ENCODE assay signal across 23 mouse cellular contexts in genomic region chr5:20997555-20997954, GRCm38 (mm10). TPM values are rescaled to one million over a fixed set of nuclear protein-coding genes. Genes with fewer than 3 reads are reported as not detected.
DNase-seq lines count a peak whose midpoint lies in the region; ATAC-seq and TF ChIP-seq lines count a peak whose summit lies in the region.
"Had no signal": no experiment of that assay in that cellular context is flagged by ENCODE, and none has a peak within 500 bp of the region (broad histone marks: within the 10 kb centered on the region; RNA-seq: fewer than 3 reads in every experiment).

No protein-coding gene starts in this region.

- peaks cover 90% of the 10 kb centered on the region for H3K36me3 ChIP-seq in liver, embryonic 12.5 days
- H3K36me3 ChIP-seq in liver, postnatal 0 days (replicated peaks; ENCODE audit: insufficient read depth, low read length): peaks cover 57% of the 10 kb centered on the region
- H3K36me3 ChIP-seq in liver, embryonic 16.5 days (ENCODE audit: control insufficient read depth, insufficient read depth): peaks cover 43% of the 10 kb centered on the region

- DNase-seq in liver, postnatal 0 days: no peak
- no peak for DNase-seq in thymus, postnatal 14 days
- no peak for DNase-seq in embryo, embryonic 9.5 days (ENCODE audit: extremely low spot score)
- DNase-seq: adrenal gland, adult 2 months; adrenal gland, postnatal 25 days; cerebellum, adult 11 months; cerebellum, adult 8-10 months; cerebellum, postnatal 25 days; gastrocnemius, postnatal 36 days; heart, adult 18-20 months; heart, postnatal 10 days; heart, postnatal 4 days had no signal

- TF ChIP-seq EP300 in liver, postnatal 0 days (IDR thresholded peaks at IDR 0.05; ENCODE audit: low read depth): no peak

- 53% methylated on average over 6 of the region's 6 CpGs for WGBS in liver, embryonic 12.5 days (ENCODE audit: insufficient replicate concordance)
- WGBS in liver, postnatal 0 days (ENCODE audit: insufficient replicate concordance): 74% methylated on average over 6 of the region's 6 CpGs
- 49% methylated on average over 6 of the region's 6 CpGs for WGBS in liver, embryonic 16.5 days (ENCODE audit: insufficient replicate concordance)

- no peak overlapping the region for H3K4me2 ChIP-seq in liver, embryonic 12.5 days
- no peak overlapping the region for H3K4me2 ChIP-seq in liver, postnatal 0 days (ENCODE audit: low read depth, low read length)
- no peak overlapping the region for H3K4me2 ChIP-seq in liver, embryonic 16.5 days (ENCODE audit: low read depth, low read length)
- H3K4me2 ChIP-seq: embryonic facial prominence, embryonic 13.5 days; hindbrain, embryonic 12.5 days had no signal

- H3K4me3 ChIP-seq in liver, embryonic 12.5 days: no peak overlapping the region
- H3K4me3 ChIP-seq in liver, postnatal 0 days (ENCODE audit: low read depth, low read length): no peak overlapping the region
- no peak overlapping the region for H3K4me3 ChIP-seq in liver, embryonic 16.5 days (ENCODE audit: low read depth, low read length)
- H3K4me3 ChIP-seq: embryonic facial prominence, embryonic 13.5 days; heart, embryonic 10.5 days; hindbrain, embryonic 12.5 days had no signal

- H3K27me3 ChIP-seq in liver, embryonic 12.5 days (replicated peaks): no peaks in the 10 kb centered on the region
- H3K27me3 ChIP-seq in liver, postnatal 0 days (ENCODE audit: insufficient read depth, low read length): no peaks in the 10 kb centered on the region
- H3K27me3 ChIP-seq in liver, embryonic 16.5 days (ENCODE audit: control insufficient read depth, insufficient read depth, low read depth, low read length): no peaks in the 10 kb centered on the region
- H3K27me3 ChIP-seq: embryonic facial prominence, embryonic 13.5 days; hindbrain, embryonic 12.5 days; Patski had no signal

- ATAC-seq in liver, embryonic 12.5 days: peak; percentile 60; the same call in 1 of the 2 replicates
- no peak for ATAC-seq in liver, postnatal 0 days
- ATAC-seq in erythroid progenitor cell, adult 5-6 weeks (replicated peaks; ENCODE audit: low FRiP score, poor library complexity, severe bottlenecking): 0 out of 2 replicates have a peak, but pooled peaks have one; percentile 20
- peak; percentile 45 for ATAC-seq in liver, embryonic 16.5 days (ENCODE audit: low read depth)
- no peak for ATAC-seq in granulocyte monocyte progenitor cell, adult 5-6 weeks (replicated peaks; ENCODE audit: poor library complexity, severe bottlenecking)
- ATAC-seq: activated CD4-positive, CD25-positive, alpha-beta regulatory T cell, adult 4 months; forebrain, embryonic 14.5 days; hindbrain, postnatal 0 days; Patski had no signal

- H3K9ac ChIP-seq in liver, embryonic 12.5 days: no peak overlapping the region
- H3K9ac ChIP-seq in liver, postnatal 0 days (replicated peaks): no peak overlapping the region
- H3K9ac ChIP-seq in liver, embryonic 16.5 days (ENCODE audit: low read depth, low read length): no peak overlapping the region
- H3K9ac ChIP-seq: embryonic facial prominence, embryonic 13.5 days; hindbrain, embryonic 12.5 days had no signal

- H3K4me1 ChIP-seq in liver, embryonic 12.5 days: peaks cover 29% of the 10 kb centered on the region
- H3K4me1 ChIP-seq in liver, postnatal 0 days (ENCODE audit: insufficient read depth): no peaks in the 10 kb centered on the region
- H3K4me1 ChIP-seq in liver, embryonic 16.5 days (ENCODE audit: control insufficient read depth, low read depth, low read length): peaks cover 11% of the 10 kb centered on the region; the same call in 1 of the 2 replicates
- H3K4me1 ChIP-seq: embryonic facial prominence, embryonic 13.5 days; heart, embryonic 10.5 days; hindbrain, embryonic 12.5 days had no signal

- peak overlapping the region; percentile 25 for H3K27ac ChIP-seq in liver, embryonic 12.5 days
- H3K27ac ChIP-seq in liver, postnatal 0 days (ENCODE audit: low read depth): no peak overlapping the region
- H3K27ac ChIP-seq in liver, embryonic 16.5 days (ENCODE audit: low read length): no peak overlapping the region
- H3K27ac ChIP-seq: embryonic facial prominence, embryonic 13.5 days; heart, embryonic 10.5 days; hindbrain, embryonic 12.5 days; hindbrain, postnatal 0 days had no signal

- no peak for TF ChIP-seq CTCF in liver, postnatal 0 days (IDR thresholded peaks at IDR 0.05; ENCODE audit: low read depth)

- H3K9me3 ChIP-seq in liver, embryonic 12.5 days (replicated peaks): 0 out of 2 replicates have a peak, but pooled peaks cover 4% of the 10 kb centered on the region
- no peaks in the 10 kb centered on the region for H3K9me3 ChIP-seq in liver, postnatal 0 days (ENCODE audit: low read length)
- H3K9me3 ChIP-seq in liver, embryonic 16.5 days (replicated peaks; ENCODE audit: control insufficient read depth, low read length): 0 out of 2 replicates have a peak, but pooled peaks cover 3% of the 10 kb centered on the region
- H3K9me3 ChIP-seq: heart, embryonic 10.5 days; hindbrain, embryonic 12.5 days had no signal

RNA-seq across cellular contexts. Expression of gene Rsbn1l, which starts 41.4 kb away (rescaled TPM):
- 6.4 and 6.6 TPM in 2 replicates for polyA plus RNA-seq in liver, embryonic 12.5 days (2016; fragmentation: Nextera tagmentation; extraction: Ambion mirVana)
- 3.7 and 5.5 TPM in 2 replicates for polyA plus RNA-seq in liver, postnatal 0 days (2015; fragmentation: Nextera tagmentation; extraction: Ambion mirVana)
- 47.2 and 60.4 TPM in 2 replicates for total RNA-seq in erythroid progenitor cell, adult 5-6 weeks (2015; ENCODE audit: low replicate concordance)
- total RNA-seq in erythroid progenitor cell, adult 5-6 weeks (2017; ENCODE audit: low replicate concordance): 51.8 and 72.5 TPM in 2 replicates
- polyA plus RNA-seq in liver, embryonic 16.5 days (2015; fragmentation: Nextera tagmentation; extraction: Ambion mirVana): 3.3 and 3.7 TPM in 2 replicates
- total RNA-seq in granulocyte monocyte progenitor cell, adult 5-6 weeks (2014; fragmentation: Nextera tagmentation): 24.6 and 34.4 TPM in 2 replicates
- 26.0 and 34.8 TPM in 2 replicates for total RNA-seq in granulocyte monocyte progenitor cell, adult 5-6 weeks (2017)

RNA-seq across cellular contexts. Expression of gene Ptpn12, which starts 58.2 kb away (rescaled TPM):
- 16.9 and 17.1 TPM in 2 replicates for polyA plus RNA-seq in liver, embryonic 12.5 days (2016; fragmentation: Nextera tagmentation; extraction: Ambion mirVana)
- polyA plus RNA-seq in liver, postnatal 0 days (2015; fragmentation: Nextera tagmentation; extraction: Ambion mirVana): 11.3 and 12.5 TPM in 2 replicates
- total RNA-seq in erythroid progenitor cell, adult 5-6 weeks (2015; ENCODE audit: low replicate concordance): 50.5 and 104 TPM in 2 replicates
- total RNA-seq in erythroid progenitor cell, adult 5-6 weeks (2017; ENCODE audit: low replicate concordance): 18.5 and 44.3 TPM in 2 replicates
- 9.0 and 9.7 TPM in 2 replicates for polyA plus RNA-seq in liver, embryonic 16.5 days (2015; fragmentation: Nextera tagmentation; extraction: Ambion mirVana)
- 34.1 and 54.1 TPM in 2 replicates for total RNA-seq in granulocyte monocyte progenitor cell, adult 5-6 weeks (2014; fragmentation: Nextera tagmentation)
- 21.7 and 27.4 TPM in 2 replicates for total RNA-seq in granulocyte monocyte progenitor cell, adult 5-6 weeks (2017)

Comparison
In these comparisons a context has a peak if more than half of its experiments do, and no peak if none do; other contexts are left out.
1. ATAC-seq: peak in liver, embryonic 12.5 days (single experiment), erythroid progenitor cell, adult 5-6 weeks (single experiment) and liver, embryonic 16.5 days (single experiment); none in liver, postnatal 0 days (single experiment) and granulocyte monocyte progenitor cell, adult 5-6 weeks (single experiment).